Mouse (Mus musculus): ENCODE measurements at regions not wholly inside any gene's neighbourhood (a gene's known extent, or its start where the extent isn't known, plus 50 kb on each side); places are given as distances from the start of the nearest gene placed in this dataset.

DNA sequence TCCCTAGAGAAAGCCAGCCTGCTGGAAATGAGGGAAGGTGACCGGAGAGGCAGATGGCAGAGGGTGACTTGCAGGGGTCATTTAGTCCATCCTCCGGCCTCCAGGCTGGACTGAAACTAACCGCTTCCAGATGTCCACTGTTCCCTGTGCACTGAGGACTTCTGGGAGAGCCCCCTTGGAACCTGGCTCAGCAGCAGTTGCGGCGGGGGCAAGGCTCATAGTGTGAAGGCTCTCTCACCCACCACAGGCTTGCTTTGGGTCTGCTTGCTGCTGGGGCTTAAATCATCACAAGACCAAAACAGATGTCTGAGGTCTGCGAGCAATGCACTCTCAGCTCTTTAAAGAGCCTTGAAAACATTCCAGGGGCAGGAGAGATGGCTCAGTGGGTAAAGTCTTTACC, 132.2 kb upstream of the Ccnd2 start:
- Histone ChIP-seq H3K27me3 (ENCODE audit: control insufficient read depth, insufficient read depth, low read length) (no peaks in the 10 kb centered on the region), H3K36me3 (ENCODE audit: control insufficient read depth, insufficient read depth, low read length) (no peaks in the 10 kb centered on the region), H3K27ac (ENCODE audit: insufficient read depth, low read depth, low read length) (no peak overlapping the region), H3K4me1 (ENCODE audit: control insufficient read depth, insufficient read depth, insufficient read length, low read length) (no peaks in the 10 kb centered on the region), H3K4me3 (ENCODE audit: low read depth, low read length) (no peak overlapping the region)
- TF ChIP-seq POLR2A (IDR thresholded peaks at IDR 0.05; ENCODE audit: low read depth, low read length) (no peak), CTCF (IDR thresholded peaks at IDR 0.05; ENCODE audit: extremely low read depth, insufficient read length, insufficient replicate concordance, low read depth, low read length) (no peak)
- 79% methylated on average over 6 of the region's 6 CpGs for WGBS

DNA sequence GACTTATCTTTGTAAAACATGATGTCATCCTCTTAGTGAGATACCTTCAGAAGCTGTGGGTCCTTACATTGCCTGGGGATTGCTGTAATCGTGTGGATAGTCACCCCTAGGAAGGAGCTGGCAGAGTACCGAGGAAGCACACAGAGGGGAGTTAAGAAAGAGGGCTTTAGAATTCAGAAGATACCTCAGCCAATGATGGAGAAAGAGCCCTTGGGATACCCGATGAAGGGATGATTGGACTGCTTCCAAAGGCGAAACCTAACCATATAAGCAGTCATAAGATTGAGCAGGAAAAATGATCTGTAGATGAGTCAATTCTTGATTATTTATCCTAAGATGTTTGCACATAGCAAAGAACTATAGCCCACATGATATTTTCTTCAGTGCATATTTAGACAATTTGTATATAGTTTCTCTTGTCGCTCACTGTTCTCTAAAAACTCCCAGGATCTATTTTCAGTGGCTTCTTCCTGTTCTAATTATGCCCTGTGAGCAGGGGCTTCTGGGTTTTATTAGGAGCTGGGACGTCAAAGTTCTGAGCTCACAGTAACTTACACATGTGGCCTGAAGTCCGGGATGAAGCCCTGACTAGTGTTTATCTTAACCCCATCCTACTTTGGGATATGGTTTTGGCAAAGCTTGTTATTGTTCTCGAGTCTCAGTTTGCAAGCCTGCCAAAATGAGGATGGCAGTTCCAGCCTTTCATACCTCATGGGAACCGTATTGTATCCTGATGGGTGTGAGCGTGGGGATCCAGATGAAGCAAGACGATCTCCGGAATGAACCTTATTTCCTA, 134.9 kb upstream of the Ccnd2 start:
- TF ChIP-seq POLR2A (IDR thresholded peaks at IDR 0.05; ENCODE audit: low read depth, low read length): no peak
- no peak for TF ChIP-seq CTCF (IDR thresholded peaks at IDR 0.05; ENCODE audit: extremely low read depth, insufficient read length, insufficient replicate concordance, low read depth, low read length)
- H3K4me3 ChIP-seq (ENCODE audit: low read depth, low read length): no peak overlapping the region
- H3K27me3 ChIP-seq (ENCODE audit: control insufficient read depth, insufficient read depth, low read length): no peaks in the 10 kb centered on the region
- H3K27ac ChIP-seq (ENCODE audit: insufficient read depth, low read depth, low read length): no peak overlapping the region
- H3K4me1 ChIP-seq (ENCODE audit: control insufficient read depth, insufficient read depth, insufficient read length, low read length): no peaks in the 10 kb centered on the region
- H3K36me3 ChIP-seq (ENCODE audit: control insufficient read depth, insufficient read depth, low read length): no peaks in the 10 kb centered on the region
- 65% methylated on average over 12 of the region's 12 CpGs for WGBS

DNA sequence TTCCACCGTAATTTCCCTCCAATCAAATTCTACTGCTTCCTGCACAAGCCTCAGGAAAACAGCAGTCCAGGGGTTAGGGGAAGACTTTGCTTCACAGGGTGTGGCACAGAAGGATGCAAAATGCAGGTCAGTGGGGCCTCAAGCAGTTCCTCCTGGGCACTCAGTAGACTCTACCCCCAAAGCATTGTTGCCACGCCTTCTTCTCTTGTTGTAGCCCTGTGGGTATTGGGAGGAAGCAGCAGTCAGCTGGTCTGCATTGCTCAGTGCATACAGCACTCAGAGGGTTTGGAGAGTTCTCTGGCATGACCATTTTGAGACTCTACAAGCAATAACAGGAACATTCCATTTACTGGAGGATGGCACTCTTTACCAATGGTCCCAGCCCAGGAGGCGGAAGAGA, 137.0 kb upstream of the Ccnd2 start:
- H3K27me3 ChIP-seq (ENCODE audit: control insufficient read depth, insufficient read depth, low read length): no peaks in the 10 kb centered on the region
- H3K4me1 ChIP-seq (ENCODE audit: control insufficient read depth, insufficient read depth, insufficient read length, low read length): no peaks in the 10 kb centered on the region
- WGBS: 64% methylated on average over 3 of the region's 3 CpGs
- no peak overlapping the region for H3K27ac ChIP-seq (ENCODE audit: insufficient read depth, low read depth, low read length)
- no peak overlapping the region for H3K4me3 ChIP-seq (ENCODE audit: low read depth, low read length)
- H3K36me3 ChIP-seq (ENCODE audit: control insufficient read depth, insufficient read depth, low read length): no peaks in the 10 kb centered on the region
- TF ChIP-seq CTCF (IDR thresholded peaks at IDR 0.05; ENCODE audit: extremely low read depth, insufficient read length, insufficient replicate concordance, low read depth, low read length) (no peak), POLR2A (IDR thresholded peaks at IDR 0.05; ENCODE audit: low read depth, low read length) (no peak)

DNA sequence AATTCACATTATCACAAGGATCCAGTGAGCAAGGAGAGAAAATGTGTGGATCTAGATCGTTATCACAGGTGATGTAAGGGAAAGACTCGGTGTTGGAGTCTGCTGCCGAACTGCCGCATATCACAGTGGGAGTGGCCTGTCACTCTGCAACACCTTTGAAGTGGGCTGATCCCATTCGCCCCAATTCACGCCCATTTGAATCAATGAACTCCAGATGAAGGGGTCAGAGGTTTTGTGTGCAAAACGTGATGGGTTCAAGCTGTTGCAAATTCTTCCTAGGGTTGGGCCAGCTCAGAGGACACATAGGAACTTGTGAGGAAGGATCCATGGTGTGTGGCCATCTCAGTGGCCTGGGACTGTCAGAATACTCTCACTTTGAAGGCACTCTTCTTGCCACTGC, 139.9 kb upstream of the Ccnd2 start:
- H3K27ac ChIP-seq (ENCODE audit: insufficient read depth, low read depth, low read length): no peak overlapping the region
- H3K36me3 ChIP-seq (ENCODE audit: control insufficient read depth, insufficient read depth, low read length): no peaks in the 10 kb centered on the region

DNA sequence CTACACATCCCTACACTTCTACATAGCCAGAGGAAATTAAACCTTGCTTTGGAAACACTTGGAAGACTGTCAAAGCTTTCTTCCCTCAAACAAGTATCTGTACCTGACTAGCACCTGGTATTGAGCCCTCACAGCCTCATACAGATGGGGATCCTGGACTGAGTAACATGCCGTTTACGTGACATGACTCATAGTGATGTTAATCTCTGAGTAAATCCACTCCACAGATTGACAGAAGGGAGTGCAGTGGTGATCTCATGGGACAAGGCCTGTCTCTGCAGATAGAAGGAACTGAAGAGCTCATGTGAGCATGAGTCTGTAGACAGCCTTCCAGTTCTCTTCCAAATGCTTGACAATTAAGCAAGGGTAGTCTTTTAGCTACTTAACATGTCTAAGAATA, 141.8 kb upstream of the Ccnd2 start:
- Histone ChIP-seq H3K4me3 (ENCODE audit: low read depth, low read length) (no peak overlapping the region), H3K27me3 (ENCODE audit: control insufficient read depth, insufficient read depth, low read length) (no peaks in the 10 kb centered on the region), H3K4me1 (ENCODE audit: control insufficient read depth, insufficient read depth, insufficient read length, low read length) (no peaks in the 10 kb centered on the region), H3K36me3 (ENCODE audit: control insufficient read depth, insufficient read depth, low read length) (no peaks in the 10 kb centered on the region), H3K27ac (ENCODE audit: insufficient read depth, low read depth, low read length) (no peak overlapping the region)
- 59% methylated on average over 2 of the region's 2 CpGs for WGBS
- no peak for TF ChIP-seq POLR2A (IDR thresholded peaks at IDR 0.05; ENCODE audit: low read depth, low read length)
- TF ChIP-seq CTCF (IDR thresholded peaks at IDR 0.05; ENCODE audit: extremely low read depth, insufficient read length, insufficient replicate concordance, low read depth, low read length): no peak

More for the DNA sequence above, 139.9 kb upstream of the Ccnd2 start:
- Histone ChIP-seq H3K27me3 (ENCODE audit: control insufficient read depth, insufficient read depth, low read length) (no peaks in the 10 kb centered on the region), H3K4me3 (ENCODE audit: low read depth, low read length) (no peak overlapping the region), H3K4me1 (ENCODE audit: control insufficient read depth, insufficient read depth, insufficient read length, low read length) (no peaks in the 10 kb centered on the region)
- WGBS: 26% methylated on average over 7 of the region's 7 CpGs
- TF ChIP-seq CTCF (IDR thresholded peaks at IDR 0.05; ENCODE audit: extremely low read depth, insufficient read length, insufficient replicate concordance, low read depth, low read length) (no peak), POLR2A (IDR thresholded peaks at IDR 0.05; ENCODE audit: low read depth, low read length) (no peak)

DNA sequence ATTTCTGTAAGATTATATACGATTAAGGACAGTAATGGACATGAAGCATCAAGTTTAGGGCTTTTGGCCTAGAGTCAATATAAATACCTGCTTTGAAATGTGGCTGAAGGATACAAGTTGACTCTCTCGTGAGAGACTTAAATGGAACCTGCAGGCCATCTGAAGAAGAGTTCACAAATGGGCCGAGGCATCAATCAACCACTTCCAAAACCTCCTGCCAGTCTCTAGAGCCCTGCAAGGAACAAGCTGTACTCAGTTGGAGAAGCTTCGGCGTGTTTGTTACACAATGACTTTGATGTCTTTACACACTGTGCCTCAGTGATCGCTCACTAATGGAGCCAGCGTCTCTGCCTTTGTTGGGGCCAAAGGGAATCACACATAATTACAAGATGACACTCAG, 146.1 kb upstream of the Ccnd2 start:
- H3K36me3 ChIP-seq (ENCODE audit: control insufficient read depth, insufficient read depth, low read length): no peaks in the 10 kb centered on the region
- no peak overlapping the region for H3K4me3 ChIP-seq (ENCODE audit: low read depth, low read length)
- no peaks in the 10 kb centered on the region for H3K27me3 ChIP-seq (ENCODE audit: control insufficient read depth, insufficient read depth, low read length)
- TF ChIP-seq POLR2A (IDR thresholded peaks at IDR 0.05; ENCODE audit: low read depth, low read length): no peak
- no peak for TF ChIP-seq CTCF (IDR thresholded peaks at IDR 0.05; ENCODE audit: extremely low read depth, insufficient read length, insufficient replicate concordance, low read depth, low read length)
- no peaks in the 10 kb centered on the region for H3K4me1 ChIP-seq (ENCODE audit: control insufficient read depth, insufficient read depth, insufficient read length, low read length)
- no peak overlapping the region for H3K27ac ChIP-seq (ENCODE audit: insufficient read depth, low read depth, low read length)
- 89% methylated on average over 7 of the region's 7 CpGs for whole genome bisulfite sequencing

DNA sequence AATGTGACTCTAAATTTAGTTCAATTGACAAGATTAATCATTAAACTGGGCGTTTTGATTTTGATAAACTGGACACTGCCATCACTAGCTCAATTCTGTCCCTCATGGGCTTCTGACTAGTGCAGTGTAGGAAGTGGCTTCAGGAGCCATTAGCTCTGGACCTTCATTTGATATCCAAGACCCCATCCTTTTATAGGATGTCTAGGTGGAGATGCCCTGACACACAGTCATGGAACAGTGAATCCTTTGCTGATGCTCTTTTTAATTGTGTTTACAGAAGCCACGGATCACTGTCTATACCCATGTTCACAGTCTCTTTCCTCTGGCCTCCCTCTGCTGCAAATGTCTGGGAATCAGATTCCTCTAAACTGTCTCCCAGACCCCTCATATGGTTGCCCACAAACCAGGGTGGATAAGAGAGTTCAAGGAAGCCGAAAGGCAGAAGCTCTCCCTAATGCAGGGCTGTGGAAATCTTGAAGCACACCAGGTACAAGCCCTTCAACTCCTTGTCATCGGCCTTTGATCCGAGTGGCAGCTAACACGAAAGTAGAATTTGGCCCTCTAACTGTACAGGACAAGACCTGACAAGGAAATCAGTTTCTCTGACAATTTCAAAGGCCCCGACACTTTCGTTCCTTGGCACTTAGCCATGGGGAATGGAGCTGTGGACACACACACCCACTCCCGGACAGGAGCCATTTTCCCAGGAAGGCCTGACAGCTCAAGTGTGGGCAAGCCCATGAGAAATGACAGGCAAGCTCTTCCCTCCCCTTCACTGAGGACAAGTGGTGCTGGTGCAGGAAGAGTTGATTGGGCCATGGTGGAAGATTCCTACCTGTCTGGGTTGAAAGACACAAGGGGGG, 135.2 kb upstream of the Parp11 start:
- TF ChIP-seq POLR2A (IDR thresholded peaks at IDR 0.05; ENCODE audit: low read depth, low read length) (no peak), CTCF (IDR thresholded peaks at IDR 0.05; ENCODE audit: extremely low read depth, insufficient read length, insufficient replicate concordance, low read depth, low read length) (no peak)
- peaks cover 18% of the 10 kb centered on the region; the same call in 1 of the 2 replicates for H3K4me1 ChIP-seq (ENCODE audit: control insufficient read depth, insufficient read depth, insufficient read length, low read length)
- 29% methylated on average over 9 of the region's 9 CpGs for WGBS

More for the DNA sequence above, 135.2 kb upstream of the Parp11 start:
- no peaks in the 10 kb centered on the region for H3K27me3 ChIP-seq (ENCODE audit: control insufficient read depth, insufficient read depth, low read length)
- H3K36me3 ChIP-seq (ENCODE audit: control insufficient read depth, insufficient read depth, low read length): no peaks in the 10 kb centered on the region
- no peak overlapping the region for H3K4me3 ChIP-seq (ENCODE audit: low read depth, low read length)
- H3K27ac ChIP-seq (ENCODE audit: insufficient read depth, low read depth, low read length): peak overlapping the region; percentile 75

Measured in small intestine, adult 2 months (tissue).